Mouse (Mus musculus): ENCODE measurements around the gene Gm5136. TPM values are rescaled to one million over a fixed set of nuclear protein-coding genes. Genes with fewer than 3 reads are reported as not detected.

The Gm5136 gene
- polyA plus RNA-seq, 1 experiment from 2014 or later = 0.12 TPM

- ATAC-seq (replicated peaks; ENCODE audit: low FRiP score, low TSS enrichment, low read depth) (no peak), DNase-seq (ENCODE audit: low spot score) (no peak)
- Histone ChIP-seq H3K4me3 (ENCODE audit: low read depth, low read length) (no peak overlapping the region), H3K9ac (ENCODE audit: low read length) (no peak overlapping the region), H3K4me1 (replicated peaks; ENCODE audit: control insufficient read depth, insufficient read depth, low read length) (no peaks in the 10 kb centered on the region), H3K9me3 (ENCODE audit: control insufficient read depth, low read length) (no peaks in the 10 kb centered on the region), H3K36me3 (ENCODE audit: control insufficient read depth, insufficient read depth, low read length) (no peaks in the 10 kb centered on the region), H3K27ac (ENCODE audit: low read depth) (no peak overlapping the region), H3K27me3 (replicated peaks; ENCODE audit: control insufficient read depth, insufficient read depth, low read length) (no peaks in the 10 kb centered on the region), H3K4me2 (ENCODE audit: low read length) (no peak overlapping the region)
- 72% methylated on average over 4 of the region's 4 CpGs for WGBS
Measured at GRCm38 (mm10) chr10:108656898-108657297, 43.1 kb downstream of the Gm5136 start.

DNA sequence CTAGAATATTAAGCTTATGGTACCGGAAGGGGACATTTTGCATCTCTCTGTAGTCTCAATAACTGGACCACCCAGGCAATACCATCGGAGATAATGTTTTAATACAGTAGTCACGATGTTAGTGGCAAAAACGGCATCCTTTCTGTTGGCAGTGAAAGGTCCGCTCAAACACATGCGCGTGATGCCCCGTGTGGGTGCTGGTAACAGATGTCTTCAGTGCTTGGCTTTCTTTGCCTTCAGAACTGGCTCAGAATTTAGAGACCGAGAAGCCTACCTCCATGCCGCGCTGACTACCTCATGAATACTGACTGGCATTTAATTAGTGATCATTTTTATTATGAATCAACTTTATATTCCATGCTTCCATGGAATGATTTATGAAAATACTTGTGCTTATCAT, 44.9 kb downstream of the Gm5136 start:
- Histone ChIP-seq H3K4me2 (ENCODE audit: low read length) (no peak overlapping the region), H3K27me3 (replicated peaks; ENCODE audit: control insufficient read depth, insufficient read depth, low read length) (no peaks in the 10 kb centered on the region), H3K4me1 (replicated peaks; ENCODE audit: control insufficient read depth, insufficient read depth, low read length) (no peaks in the 10 kb centered on the region), H3K9ac (ENCODE audit: low read length) (no peak overlapping the region), H3K36me3 (ENCODE audit: control insufficient read depth, insufficient read depth, low read length) (no peaks in the 10 kb centered on the region), H3K9me3 (ENCODE audit: control insufficient read depth, low read length) (no peaks in the 10 kb centered on the region), H3K4me3 (ENCODE audit: low read depth, low read length) (no peak overlapping the region), H3K27ac (ENCODE audit: low read depth) (no peak overlapping the region)
- ATAC-seq (replicated peaks; ENCODE audit: low FRiP score, low TSS enrichment, low read depth) (no peak), DNase-seq (ENCODE audit: low spot score) (no peak)
- WGBS = 92% methylated on average over 11 of the region's 11 CpGs

- no peak overlapping the region for H3K4me3 ChIP-seq (ENCODE audit: low read depth, low read length)
- no peak overlapping the region for H3K4me2 ChIP-seq (ENCODE audit: low read length)
- H3K4me1 ChIP-seq (replicated peaks; ENCODE audit: control insufficient read depth, insufficient read depth, low read length) = no peaks in the 10 kb centered on the region
- H3K9me3 ChIP-seq (ENCODE audit: control insufficient read depth, low read length) = no peaks in the 10 kb centered on the region
- H3K9ac ChIP-seq (ENCODE audit: low read length) = no peak overlapping the region
- DNase-seq (ENCODE audit: low spot score) = no peak
- no peak overlapping the region for H3K27ac ChIP-seq (ENCODE audit: low read depth)
- WGBS = 57% methylated on average over 8 of the region's 8 CpGs
- ATAC-seq (replicated peaks; ENCODE audit: low FRiP score, low TSS enrichment, low read depth) = no peak
- no peaks in the 10 kb centered on the region for H3K27me3 ChIP-seq (replicated peaks; ENCODE audit: control insufficient read depth, insufficient read depth, low read length)
- no peaks in the 10 kb centered on the region for H3K36me3 ChIP-seq (ENCODE audit: control insufficient read depth, insufficient read depth, low read length)
Measured at GRCm38 (mm10) chr10:108652831-108653230, 47.1 kb downstream of the Gm5136 start.

- Histone ChIP-seq H3K9ac (ENCODE audit: low read length) (no peak overlapping the region), H3K4me3 (ENCODE audit: low read depth, low read length) (no peak overlapping the region), H3K9me3 (ENCODE audit: control insufficient read depth, low read length) (no peaks in the 10 kb centered on the region), H3K4me1 (replicated peaks; ENCODE audit: control insufficient read depth, insufficient read depth, low read length) (no peaks in the 10 kb centered on the region), H3K27ac (ENCODE audit: low read depth) (no peak overlapping the region), H3K4me2 (ENCODE audit: low read length) (no peak overlapping the region), H3K27me3 (replicated peaks; ENCODE audit: control insufficient read depth, insufficient read depth, low read length) (no peaks in the 10 kb centered on the region), H3K36me3 (ENCODE audit: control insufficient read depth, insufficient read depth, low read length) (no peaks in the 10 kb centered on the region)
- ATAC-seq (replicated peaks; ENCODE audit: low FRiP score, low TSS enrichment, low read depth) (no peak), DNase-seq (ENCODE audit: low spot score) (no peak)
- WGBS = 68% methylated on average over 8 of the region's 8 CpGs
Measured at GRCm38 (mm10) chr10:108652066-108652465, 47.9 kb downstream of the Gm5136 start.

DNA sequence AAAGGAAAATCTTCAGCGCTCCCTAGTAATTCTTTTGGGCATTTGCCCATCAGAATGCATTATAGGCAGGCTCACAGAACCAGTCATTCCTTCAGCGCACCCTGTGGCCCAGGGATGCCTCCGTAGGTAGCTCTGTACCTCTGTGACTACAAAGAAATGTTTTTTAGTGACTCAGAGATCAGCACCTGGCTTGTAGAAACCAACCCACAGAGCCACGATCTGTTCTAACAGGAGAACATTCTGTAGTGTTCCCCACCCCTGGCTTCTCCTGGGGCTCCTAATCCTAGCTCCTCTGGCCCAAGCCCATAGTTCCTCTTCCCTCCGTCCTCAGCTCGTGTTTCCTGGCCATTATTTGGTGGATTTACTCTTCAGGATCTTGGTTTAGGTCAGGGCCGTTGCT, 50.8 kb downstream of the Gm5136 start:
- H3K4me2 ChIP-seq (ENCODE audit: low read length) = no peak overlapping the region
- no peak for ATAC-seq (replicated peaks; ENCODE audit: low FRiP score, low TSS enrichment, low read depth)
- no peak overlapping the region for H3K4me3 ChIP-seq (ENCODE audit: low read depth, low read length)
- WGBS = 79% methylated on average over 7 of the region's 7 CpGs
- H3K9me3 ChIP-seq (ENCODE audit: control insufficient read depth, low read length) = no peaks in the 10 kb centered on the region
- no peak overlapping the region for H3K9ac ChIP-seq (ENCODE audit: low read length)
- H3K27ac ChIP-seq (ENCODE audit: low read depth) = no peak overlapping the region
- no peaks in the 10 kb centered on the region for H3K36me3 ChIP-seq (ENCODE audit: control insufficient read depth, insufficient read depth, low read length)
- no peaks in the 10 kb centered on the region for H3K27me3 ChIP-seq (replicated peaks; ENCODE audit: control insufficient read depth, insufficient read depth, low read length)
- H3K4me1 ChIP-seq (replicated peaks; ENCODE audit: control insufficient read depth, insufficient read depth, low read length) = no peaks in the 10 kb centered on the region
- no peak for DNase-seq (ENCODE audit: low spot score)
